27 mouse cellular contexts compared by ENCODE assay signal in the genomic region with DNA sequence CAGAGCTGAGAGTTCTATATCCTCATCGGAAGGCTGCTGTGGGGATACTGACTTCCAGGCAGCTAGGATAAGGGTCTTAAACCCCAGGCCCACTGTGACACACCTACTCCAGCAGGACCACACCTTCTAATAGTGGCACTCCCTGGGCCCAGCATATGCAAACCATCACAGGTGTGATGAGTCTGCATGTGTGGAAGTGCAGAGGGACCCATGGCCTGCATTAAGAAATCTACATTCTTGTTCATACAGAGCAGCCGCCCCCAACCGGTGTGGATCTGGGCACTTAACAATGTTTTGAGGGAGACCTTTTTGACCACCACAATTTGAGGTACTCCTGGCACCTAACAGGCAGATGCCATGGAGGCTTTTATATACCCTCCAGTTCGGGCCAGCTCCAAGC.
"Had no signal": no experiment of that assay in that cellular context is flagged by ENCODE, and none has a peak within 500 bp of the region (broad histone marks: within the 10 kb centered on the region; RNA-seq: fewer than 3 reads in every experiment).

No protein-coding gene starts in this region.

- H3K4me3 ChIP-seq: limb, embryonic 10.5 days; limb, embryonic 12.5 days; limb, embryonic 13.5 days; limb, embryonic 15.5 days; liver, embryonic 12.5 days; liver, embryonic 13.5 days; liver, embryonic 15.5 days; lung, embryonic 15.5 days; megakaryocyte, embryonic 14.5 days; midbrain, embryonic 10.5 days; midbrain, embryonic 12.5 days; midbrain, embryonic 13.5 days; midbrain, embryonic 15.5 days; myocyte had no signal

- H3K9me3 ChIP-seq: limb, embryonic 10.5 days; limb, embryonic 12.5 days; limb, embryonic 13.5 days; limb, embryonic 15.5 days; liver, embryonic 12.5 days; liver, embryonic 13.5 days; liver, embryonic 15.5 days; lung, embryonic 15.5 days; midbrain, embryonic 10.5 days; midbrain, embryonic 12.5 days; midbrain, embryonic 13.5 days; midbrain, embryonic 15.5 days had no signal

- H3K27ac ChIP-seq: limb, embryonic 10.5 days; limb, embryonic 12.5 days; limb, embryonic 13.5 days; limb, embryonic 15.5 days; liver, embryonic 12.5 days; liver, embryonic 13.5 days; liver, embryonic 14.5 days; liver, embryonic 15.5 days; lung, embryonic 15.5 days; macrophage; midbrain, embryonic 10.5 days; midbrain, embryonic 12.5 days; midbrain, embryonic 13.5 days; midbrain, embryonic 15.5 days had no signal

- H3K36me3 ChIP-seq: limb, embryonic 10.5 days; limb, embryonic 12.5 days; liver, embryonic 12.5 days; liver, embryonic 13.5 days; liver, embryonic 15.5 days; midbrain, embryonic 10.5 days; midbrain, embryonic 12.5 days; midbrain, embryonic 13.5 days; midbrain, embryonic 15.5 days had no signal

- H3K4me1 ChIP-seq: limb, embryonic 10.5 days; limb, embryonic 12.5 days; limb, embryonic 13.5 days; limb, embryonic 15.5 days; liver, embryonic 12.5 days; liver, embryonic 13.5 days; liver, embryonic 15.5 days; lung, embryonic 15.5 days; midbrain, embryonic 10.5 days; midbrain, embryonic 12.5 days; midbrain, embryonic 13.5 days; midbrain, embryonic 15.5 days had no signal

- DNase-seq: left cerebral cortex, postnatal 4 days; liver; liver, embryonic 13.5 days; liver, postnatal 0 days; lung, adult 18-20 months; lung, adult 2 months; lung, embryonic 14.5 days; lung, postnatal 10 days; lung, postnatal 14 days; lung, postnatal 36 days; lung, postnatal 4 days; midbrain, embryonic 14.5 days had no signal

- H3K27me3 ChIP-seq: limb, embryonic 12.5 days; limb, embryonic 13.5 days; limb, embryonic 15.5 days; liver, embryonic 12.5 days; liver, embryonic 13.5 days; liver, embryonic 15.5 days; lung, embryonic 15.5 days; midbrain, embryonic 12.5 days; midbrain, embryonic 13.5 days; midbrain, embryonic 15.5 days had no signal
